Comparison of ENCODE assay signal across 19 mouse cellular contexts in the genomic region with DNA sequence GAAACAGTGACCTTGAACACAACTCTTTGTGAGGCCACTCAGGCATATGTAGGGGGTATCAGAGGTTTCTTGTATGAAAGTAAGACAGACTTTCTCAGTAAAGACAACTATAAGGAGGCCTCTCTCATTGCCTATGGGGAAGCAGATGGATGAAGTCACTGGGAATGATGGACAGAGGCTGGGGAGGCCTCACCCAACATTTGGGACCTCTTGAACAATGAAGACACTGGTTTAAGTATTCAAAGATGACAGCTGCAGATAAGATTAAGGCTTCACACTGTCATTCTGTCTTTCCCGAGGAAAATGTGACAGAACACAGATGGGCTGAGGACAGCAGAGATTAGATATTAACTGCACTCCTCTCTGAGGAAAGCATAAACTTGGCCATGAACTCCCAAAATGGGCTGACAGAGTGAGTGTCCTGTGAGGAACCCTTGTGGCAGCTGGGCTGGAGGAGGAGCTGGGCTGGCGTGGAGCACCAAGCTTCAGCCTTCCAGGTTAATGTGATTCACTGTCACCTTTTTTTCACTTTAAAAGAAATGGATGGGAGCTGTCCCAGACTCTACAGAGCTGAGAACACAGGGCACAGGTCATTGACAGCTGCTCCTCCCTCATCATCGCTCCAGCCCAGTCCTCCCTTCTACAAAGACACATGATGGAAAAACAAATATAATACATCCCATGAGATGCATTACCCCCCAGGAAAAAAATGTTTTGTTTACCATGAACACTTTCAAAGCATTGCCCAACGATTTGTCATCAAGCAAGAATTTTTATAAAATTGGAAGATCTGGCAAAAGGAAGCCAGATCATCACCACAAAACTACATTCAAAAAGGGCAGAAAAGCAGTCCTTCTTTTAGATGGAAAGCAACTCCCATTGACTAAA. TPM values are rescaled to one million over a fixed set of nuclear protein-coding genes. Genes with fewer than 3 reads are reported as not detected.
DNase-seq lines count a peak whose midpoint lies in the region; ATAC-seq and TF ChIP-seq lines count a peak whose summit lies in the region.
"Had no signal": no experiment of that assay in that cellular context is flagged by ENCODE, and none has a peak within 500 bp of the region (broad histone marks: within the 10 kb centered on the region; RNA-seq: fewer than 3 reads in every experiment).

No protein-coding gene starts in this region.

- TF ChIP-seq POLR2A in heart, adult 2 months (IDR thresholded peaks at IDR 0.05; ENCODE audit: insufficient read depth, low read depth, low read length) = no peak
- TF ChIP-seq POLR2A in kidney, adult 2 months (IDR thresholded peaks at IDR 0.05; ENCODE audit: low read depth, low read length) = no peak

- no peaks in the 10 kb centered on the region for H3K9me3 ChIP-seq in kidney, embryonic 14.5 days (ENCODE audit: control insufficient read depth, low read length)
- H3K9me3 ChIP-seq in hindbrain, embryonic 16.5 days (ENCODE audit: control insufficient read depth, low read length) = no peaks in the 10 kb centered on the region
- H3K9me3 ChIP-seq: embryonic facial prominence, embryonic 10.5 days; liver, embryonic 13.5 days; neural tube, embryonic 12.5 days had no signal

- H3K4me2 ChIP-seq in kidney, embryonic 14.5 days (replicated peaks; ENCODE audit: low read depth, low read length) = no peak overlapping the region
- no peak overlapping the region for H3K4me2 ChIP-seq in hindbrain, embryonic 16.5 days (ENCODE audit: low read length)
- H3K4me2 ChIP-seq: liver, embryonic 13.5 days; neural tube, embryonic 12.5 days had no signal

- no peak for TF ChIP-seq EP300 in heart, adult 2 months (IDR thresholded peaks at IDR 0.05; ENCODE audit: insufficient read depth, low read depth, low read length)

- no peak for TF ChIP-seq CTCF in heart, adult 2 months (IDR thresholded peaks at IDR 0.05)
- no peak for TF ChIP-seq CTCF in kidney, adult 2 months (conservative IDR thresholded peaks at IDR 0.05; ENCODE audit: insufficient read depth, insufficient read length, low read depth, low read length)

- peak; percentile 43; the same call in 1 of the 2 replicates for ATAC-seq in kidney, embryonic 14.5 days (ENCODE audit: low FRiP score, low TSS enrichment)
- ATAC-seq in hindbrain, embryonic 16.5 days = no peak
- ATAC-seq: forebrain, embryonic 16.5 days; inflammation-experienced regulatory T-cells, adult 6 months had no signal

- no peaks in the 10 kb centered on the region for H3K36me3 ChIP-seq in heart, adult 2 months (ENCODE audit: control insufficient read depth, insufficient read depth, low read length)
- H3K36me3 ChIP-seq in kidney, embryonic 14.5 days (ENCODE audit: control insufficient read depth, insufficient read depth, low read length) = no peaks in the 10 kb centered on the region
- no peaks in the 10 kb centered on the region for H3K36me3 ChIP-seq in kidney, adult 2 months (ENCODE audit: control insufficient read depth, insufficient read depth, low read length)
- H3K36me3 ChIP-seq in hindbrain, embryonic 16.5 days (ENCODE audit: control insufficient read depth, insufficient read depth, low read length) = no peaks in the 10 kb centered on the region
- H3K36me3 ChIP-seq: embryonic facial prominence, embryonic 10.5 days; liver, embryonic 13.5 days; neural tube, embryonic 12.5 days had no signal

- WGBS in heart, adult 2 months = 54% methylated on average over 4 of the region's 4 CpGs
- 59% methylated on average over 4 of the region's 4 CpGs for WGBS in kidney, embryonic 14.5 days
- 51% methylated on average over 4 of the region's 4 CpGs for WGBS in kidney, adult 2 months
- WGBS in hindbrain, embryonic 16.5 days = 78% methylated on average over 4 of the region's 4 CpGs

- H3K4me3 ChIP-seq in heart, adult 2 months = no peak overlapping the region
- no peak overlapping the region for H3K4me3 ChIP-seq in kidney, embryonic 14.5 days (ENCODE audit: low read length)
- H3K4me3 ChIP-seq in kidney, adult 2 months (ENCODE audit: insufficient read depth, low read depth, low read length) = no peak overlapping the region
- no peak overlapping the region for H3K4me3 ChIP-seq in hindbrain, embryonic 16.5 days (ENCODE audit: low read length)
- H3K4me3 ChIP-seq: embryonic facial prominence, embryonic 10.5 days; gastrocnemius, adult 2 months; liver, embryonic 13.5 days; neural tube, embryonic 12.5 days had no signal

- no peaks in the 10 kb centered on the region for H3K4me1 ChIP-seq in heart, adult 2 months (ENCODE audit: control insufficient read depth, insufficient read depth, low read length)
- no peaks in the 10 kb centered on the region for H3K4me1 ChIP-seq in kidney, embryonic 14.5 days (ENCODE audit: control insufficient read depth, insufficient read depth, low read length)
- no peaks in the 10 kb centered on the region for H3K4me1 ChIP-seq in kidney, adult 2 months (ENCODE audit: control insufficient read depth, insufficient read depth, low read length)
- H3K4me1 ChIP-seq in hindbrain, embryonic 16.5 days (ENCODE audit: control insufficient read depth, insufficient read depth, low read depth, low read length) = no peaks in the 10 kb centered on the region
- H3K4me1 ChIP-seq: embryonic facial prominence, embryonic 10.5 days; liver, embryonic 13.5 days; neural tube, embryonic 12.5 days had no signal

- no peaks in the 10 kb centered on the region for H3K27me3 ChIP-seq in heart, adult 2 months (ENCODE audit: control insufficient read depth, insufficient read depth, low read length)
- no peaks in the 10 kb centered on the region for H3K27me3 ChIP-seq in kidney, embryonic 14.5 days (ENCODE audit: control insufficient read depth, insufficient read depth, low read length)
- H3K27me3 ChIP-seq in kidney, adult 2 months (replicated peaks; ENCODE audit: control insufficient read depth, insufficient read depth, low read length) = no peaks in the 10 kb centered on the region
- H3K27me3 ChIP-seq in hindbrain, embryonic 16.5 days (replicated peaks; ENCODE audit: control insufficient read depth, insufficient read depth, low read length) = no peaks in the 10 kb centered on the region
- H3K27me3 ChIP-seq: liver, embryonic 13.5 days; neural tube, embryonic 12.5 days had no signal

- no peak overlapping the region for H3K9ac ChIP-seq in heart, adult 2 months (ENCODE audit: low read depth, low read length)
- H3K9ac ChIP-seq in kidney, embryonic 14.5 days (ENCODE audit: low read depth, low read length) = no peak overlapping the region
- H3K9ac ChIP-seq in hindbrain, embryonic 16.5 days (ENCODE audit: low read depth, low read length) = no peak overlapping the region
- H3K9ac ChIP-seq: liver, embryonic 13.5 days; neural tube, embryonic 12.5 days had no signal

- intact Hi-C loops in heart, adult 2 months (cut with DNase I) = no loop called here

- no peak overlapping the region for H3K27ac ChIP-seq in heart, adult 2 months
- no peak overlapping the region for H3K27ac ChIP-seq in kidney, embryonic 14.5 days (ENCODE audit: low read depth, low read length)
- no peak overlapping the region for H3K27ac ChIP-seq in kidney, adult 2 months (ENCODE audit: insufficient read depth, low read depth, low read length)
- H3K27ac ChIP-seq in hindbrain, embryonic 16.5 days (ENCODE audit: low read depth, low read length) = no peak overlapping the region
- H3K27ac ChIP-seq: embryonic facial prominence, embryonic 10.5 days; gastrocnemius, adult 2 months; liver, embryonic 13.5 days; neural tube, embryonic 12.5 days had no signal

- no peaks in the 10 kb centered on the region for H3K79me2 ChIP-seq in heart, adult 2 months (replicated peaks; ENCODE audit: control insufficient read depth, insufficient read depth, low read length)

- DNase-seq in heart, adult 11 months = peak; percentile 87
- no peak for DNase-seq in heart, adult 2 months
- no peak for DNase-seq in kidney, adult 2 months
- DNase-seq in urinary bladder, postnatal 14 days (ENCODE audit: low spot score) = peak; percentile 25
- no peak for DNase-seq in urinary bladder, postnatal 25 days (ENCODE audit: low spot score)
- no peak for DNase-seq in spleen, postnatal 36 days (ENCODE audit: low spot score in 2 of 2)
- DNase-seq: cerebellum, adult 11-12 months; cerebellum, postnatal 36 days; gastrocnemius, adult 2 months; liver, embryonic 13.5 days; right cerebral cortex, postnatal 4 days had no signal

RNA-seq across cellular contexts. Expression of gene Sstr4, which starts 23.2 kb away (rescaled TPM):
- 1 to 10 TPM; 1.1 to 2.0 TPM for total RNA-seq in heart, adult 2 months (2021)
- 1.4 and 2.4 TPM in 2 replicates for polyA plus RNA-seq in heart, adult 2 months (2012; rRNA removed)
- polyA plus RNA-seq in kidney, embryonic 14.5 days (2014; fragmentation: Nextera tagmentation; extraction: Ambion mirVana) = 0.36 and 0.45 TPM in 2 replicates
- 0.34 and 0.36 TPM in 2 replicates for polyA plus RNA-seq in kidney, adult 2 months (2012; rRNA removed)
- polyA plus RNA-seq in hindbrain, embryonic 16.5 days (2015; fragmentation: Nextera tagmentation; extraction: Ambion mirVana) = 3.3 and 4.2 TPM in 2 replicates
- total RNA-seq: hematopoietic stem cell, adult 5-6 weeks had no signal
- polyA plus RNA-seq: inflammation-experienced regulatory T-cells, adult 6 months; liver, embryonic 13.5 days; thymus, postnatal 0 days had no signal

RNA-seq across cellular contexts. Expression of gene Thbd, which starts 36.0 kb away (rescaled TPM):
- total RNA-seq in heart, adult 2 months (2021) = 10 to 100 TPM; 41.7 to 47.8 TPM
- polyA plus RNA-seq in heart, adult 2 months (2012; rRNA removed) = 38.9 and 65.0 TPM in 2 replicates
- polyA plus RNA-seq in kidney, embryonic 14.5 days (2014; fragmentation: Nextera tagmentation; extraction: Ambion mirVana) = 3.7 and 6.7 TPM in 2 replicates
- polyA plus RNA-seq in kidney, adult 2 months (2012; rRNA removed) = 28.4 and 30.6 TPM in 2 replicates
- 11.6 and 15.8 TPM in 2 replicates for polyA plus RNA-seq in hindbrain, embryonic 16.5 days (2015; fragmentation: Nextera tagmentation; extraction: Ambion mirVana)

Comparison
In these comparisons a context has a peak if more than half of its experiments do, and no peak if none do; other contexts are left out.
1. DNase-seq: peak in heart, adult 11 months (single experiment) and urinary bladder, postnatal 14 days (single experiment); none in heart, adult 2 months (0 of 2), kidney, adult 2 months (single experiment), urinary bladder, postnatal 25 days (single experiment) and spleen, postnatal 36 days (0 of 2).